Mouse (Mus musculus): ENCODE measurements around the gene Tacc2.
"Not testable (repeated sequence)": the region's sequence is repeated elsewhere in the genome, so short reads cannot be mapped to it uniquely, and the experiment has no call there.

The Tacc2 gene

GRCm38 (mm10) chr7:130646762-130647139, 69.5 kb downstream of the Tacc2 start:
- DNase-seq (ENCODE audit: inconsistent age in 2 of 2, low spot score in 1 of 2), result peak; percentile 88 to 93

- no peak for DNase-seq (ENCODE audit: inconsistent age in 2 of 2, low spot score in 1 of 2)
Observed at GRCm38 (mm10) chr7:130648061-130648460, 70.8 kb downstream of the Tacc2 start.

- no peak for DNase-seq (ENCODE audit: inconsistent age in 2 of 2, low spot score in 1 of 2)
Observed at GRCm38 (mm10) chr7:130649257-130649656, 72.0 kb downstream of the Tacc2 start.

GRCm38 (mm10) chr7:130650621-130651020, 73.4 kb downstream of the Tacc2 start:
- no peak for DNase-seq (ENCODE audit: inconsistent age in 2 of 2, low spot score in 1 of 2)

GRCm38 (mm10) chr7:130653036-130653555, 75.9 kb downstream of the Tacc2 start:
- DNase-seq (ENCODE audit: inconsistent age in 2 of 2, low spot score in 1 of 2), result no peak

GRCm38 (mm10) chr7:130654562-130654961, 77.3 kb downstream of the Tacc2 start:
- peak in 1 of 2 experiments; percentile 63 for DNase-seq (ENCODE audit: inconsistent age in 2 of 2, low spot score in 1 of 2)

GRCm38 (mm10) chr7:130656965-130657364, 79.7 kb downstream of the Tacc2 start:
- DNase-seq (ENCODE audit: inconsistent age in 2 of 2, low spot score in 1 of 2), result no peak

GRCm38 (mm10) chr7:130657751-130658150, 80.5 kb downstream of the Tacc2 start:
- DNase-seq (ENCODE audit: inconsistent age in 2 of 2, low spot score in 1 of 2), result peak; percentile 91 to 94

- DNase-seq (ENCODE audit: inconsistent age in 2 of 2, low spot score in 1 of 2), result no peak
Observed at GRCm38 (mm10) chr7:130659129-130659528, 81.9 kb downstream of the Tacc2 start.

GRCm38 (mm10) chr7:130662250-130662649, 85.0 kb downstream of the Tacc2 start:
- DNase-seq (ENCODE audit: inconsistent age in 2 of 2, low spot score in 1 of 2), result no peak

- DNase-seq (ENCODE audit: inconsistent age in 2 of 2, low spot score in 1 of 2), result no peak
Observed at GRCm38 (mm10) chr7:130662869-130663268, 85.6 kb downstream of the Tacc2 start.

- DNase-seq (ENCODE audit: inconsistent age in 2 of 2, low spot score in 1 of 2), result no peak
Observed at GRCm38 (mm10) chr7:130664037-130664436, 86.8 kb downstream of the Tacc2 start.

GRCm38 (mm10) chr7:130664629-130665028, 87.4 kb downstream of the Tacc2 start:
- DNase-seq (ENCODE audit: inconsistent age in 2 of 2, low spot score in 1 of 2), result no peak

- DNase-seq (ENCODE audit: inconsistent age in 2 of 2, low spot score in 1 of 2), result no peak
Observed at GRCm38 (mm10) chr7:130665358-130665757, 88.1 kb downstream of the Tacc2 start.

- DNase-seq (ENCODE audit: inconsistent age in 2 of 2, low spot score in 1 of 2), result not testable (repeated sequence)
Observed at GRCm38 (mm10) chr7:130668013-130668412, 90.8 kb downstream of the Tacc2 start.

- DNase-seq (ENCODE audit: inconsistent age in 2 of 2, low spot score in 1 of 2), result no peak
Observed at GRCm38 (mm10) chr7:130668729-130669281, 91.6 kb downstream of the Tacc2 start.

GRCm38 (mm10) chr7:130669370-130669881, 92.2 kb downstream of the Tacc2 start:
- peak; percentile 57 to 65 for DNase-seq (ENCODE audit: inconsistent age in 2 of 2, low spot score in 1 of 2)

GRCm38 (mm10) chr7:130670358-130670757, 93.1 kb downstream of the Tacc2 start:
- no peak for DNase-seq (ENCODE audit: inconsistent age in 2 of 2, low spot score in 1 of 2)

GRCm38 (mm10) chr7:130671301-130671700, 94.1 kb downstream of the Tacc2 start:
- DNase-seq (ENCODE audit: inconsistent age in 2 of 2, low spot score in 1 of 2), result peak; percentile 47 to 73

GRCm38 (mm10) chr7:130673169-130674033, 96.2 kb downstream of the Tacc2 start:
- peak; percentile 59 to 77 for DNase-seq (ENCODE audit: inconsistent age in 2 of 2, low spot score in 1 of 2)

GRCm38 (mm10) chr7:130674526-130674925, 97.3 kb downstream of the Tacc2 start:
- no peak for DNase-seq (ENCODE audit: inconsistent age in 2 of 2, low spot score in 1 of 2)
